Mouse (Mus musculus): ENCODE data around the gene Akna.

DNA sequence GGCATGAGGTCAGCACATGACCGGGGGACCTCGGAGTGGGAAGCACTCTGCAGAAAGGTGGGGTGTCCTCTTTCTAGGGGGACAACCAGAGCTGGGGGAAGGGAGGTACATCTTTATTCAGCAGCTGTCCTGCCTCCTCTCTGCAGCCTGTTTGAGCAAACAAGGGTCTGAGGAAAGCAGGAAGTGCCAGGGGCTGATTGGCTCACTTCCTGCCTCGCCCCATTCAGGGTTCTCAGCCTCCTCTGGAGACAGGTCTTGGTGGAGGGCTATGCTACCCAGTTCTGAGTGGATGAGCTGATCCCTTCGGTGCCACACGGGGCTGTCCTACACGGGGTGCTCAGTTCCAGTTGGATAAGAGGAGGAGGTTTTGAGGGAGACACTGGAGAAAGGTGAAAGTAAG lies 11.8 kb downstream of the Akna start:
- no peak for TF ChIP-seq POLR2AphosphoS2 (IDR thresholded peaks at IDR 0.05; ENCODE audit: insufficient read length, low read depth)
- no peak for TF ChIP-seq CEBPB (IDR thresholded peaks at IDR 0.05; ENCODE audit: insufficient read depth, poor library complexity, severe bottlenecking)
- no peak for TF ChIP-seq POLR2A (IDR thresholded peaks at IDR 0.05; ENCODE audit: insufficient read length, low read depth)
- no peak for TF ChIP-seq E2F4 (IDR thresholded peaks at IDR 0.05; ENCODE audit: insufficient read depth)
- no peak for TF ChIP-seq MAX (IDR thresholded peaks at IDR 0.05; ENCODE audit: low read depth)
